Mouse (Mus musculus) 3134 (cell line): Measurements from ENCODE around the gene Gm10130.
"Not testable (repeated sequence)": the region's sequence is repeated elsewhere in the genome, so short reads cannot be mapped to it uniquely, and the experiment has no call there.

Experiments
- DNase-seq: peaks from one replicate; pipeline ENCODE4 v3.0.0-alpha.2; 2011; ENCODE audit warnings: low spot score; ENCODE audit not compliant: insufficient read length; ENCODE audit errors: extremely low read depth

Gene Gm10130

GRCm38 (mm10) chr2:150323402-150323801 lies at the start of gene Gm10130:
Gene Gm10130 (plus strand): TSS chr2:150323702.
- no peak for DNase-seq

GRCm38 (mm10) chr2:150293669-150294068 lies 29.8 kb upstream of the Gm10130 start:
- DNase-seq: no peak

- DNase-seq: no peak
These were observed 24.4 kb upstream of the Gm10130 start for GRCm38 (mm10) chr2:150299096-150299495.

- DNase-seq: no peak
These were observed 16.2 kb upstream of the Gm10130 start for GRCm38 (mm10) chr2:150307183-150307773.

GRCm38 (mm10) chr2:150310952-150311884 lies 12.3 kb upstream of the Gm10130 start:
- DNase-seq: peak; percentile 78

- DNase-seq: no peak
These were observed 7.4 kb upstream of the Gm10130 start for GRCm38 (mm10) chr2:150316140-150316539.

GRCm38 (mm10) chr2:150318973-150319372 lies 4.5 kb upstream of the Gm10130 start:
- DNase-seq: no peak

GRCm38 (mm10) chr2:150357136-150357535 lies 33.6 kb downstream of the Gm10130 start:
- DNase-seq: not testable (repeated sequence)

- DNase-seq: peak; percentile 83
These were observed 38.8 kb downstream of the Gm10130 start, which contains the start of gene 3300002I08Rik for GRCm38 (mm10) chr2:150362113-150362877. Gene 3300002I08Rik (minus strand): TSS chr2:150362765.

- DNase-seq: peak; percentile 66
These were observed 39.4 kb downstream of the Gm10130 start for GRCm38 (mm10) chr2:150362878-150363229.

- not testable (repeated sequence) for DNase-seq
These were observed 62.1 kb downstream of the Gm10130 start for GRCm38 (mm10) chr2:150385553-150386106.

GRCm38 (mm10) chr2:150390198-150390597 lies 66.7 kb downstream of the Gm10130 start:
- no peak for DNase-seq

- not testable (repeated sequence) for DNase-seq
These were observed 88.6 kb downstream of the Gm10130 start for GRCm38 (mm10) chr2:150412146-150412545.
